Mouse (Mus musculus): ENCODE results near the gene Cap2. TPM values are rescaled to one million over a fixed set of nuclear protein-coding genes. Genes with fewer than 3 reads are reported as not detected.

Gene Cap2
- polyA plus RNA-seq, 1 experiment from 2014 or later: 0.47 TPM

DNA sequence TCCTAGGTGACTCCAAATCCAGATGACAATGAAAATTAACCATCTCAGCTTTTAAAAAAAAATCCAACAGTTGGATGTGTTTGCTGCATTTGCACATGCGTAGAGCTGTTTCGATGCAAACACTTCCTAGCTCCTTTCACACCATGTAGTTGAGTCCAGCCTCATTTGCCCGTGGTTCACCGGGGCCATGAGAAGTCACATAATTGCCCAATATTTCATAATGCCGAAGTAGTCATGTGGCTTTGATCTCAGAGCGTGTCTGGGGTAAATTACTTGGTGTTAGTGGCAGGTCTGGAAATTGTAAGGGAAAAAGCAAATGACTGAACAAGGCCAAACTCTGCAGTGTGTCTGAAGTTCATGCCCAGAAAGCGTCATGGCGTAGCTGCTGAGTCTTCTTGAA, 67.8 kb downstream of the Cap2 start:
- no peak overlapping the region for H3K4me3 ChIP-seq (ENCODE audit: low read depth, low read length)
- H3K4me2 ChIP-seq (ENCODE audit: low read depth, low read length): no peak overlapping the region
- TF ChIP-seq CTCF (IDR thresholded peaks at IDR 0.05; ENCODE audit: low read depth) (no peak), EP300 (IDR thresholded peaks at IDR 0.05; ENCODE audit: low read depth) (no peak)
- 80% methylated on average over 8 of the region's 8 CpGs for WGBS (ENCODE audit: insufficient replicate concordance)
- H3K27ac ChIP-seq (ENCODE audit: low read depth): no peak overlapping the region
- H3K4me1 ChIP-seq (ENCODE audit: insufficient read depth): 0 out of 2 replicates have a peak, but pooled peaks cover 3% of the 10 kb centered on the region
- ATAC-seq: no peak
- DNase-seq: no peak
- H3K9ac ChIP-seq (replicated peaks): no peak overlapping the region
- H3K36me3 ChIP-seq (replicated peaks; ENCODE audit: insufficient read depth, low read length): no peaks in the 10 kb centered on the region
- no peaks in the 10 kb centered on the region for H3K9me3 ChIP-seq (ENCODE audit: low read length)
- no peaks in the 10 kb centered on the region for H3K27me3 ChIP-seq (ENCODE audit: insufficient read depth, low read length)

GRCm38 (mm10) chr13:46571141-46571592, 69.5 kb downstream of the Cap2 start:
- Histone ChIP-seq H3K27me3 (ENCODE audit: insufficient read depth, low read length) (no peaks in the 10 kb centered on the region), H3K36me3 (replicated peaks; ENCODE audit: insufficient read depth, low read length) (no peaks in the 10 kb centered on the region), H3K27ac (ENCODE audit: low read depth) (no peak overlapping the region), H3K4me3 (ENCODE audit: low read depth, low read length) (peak overlapping the region; percentile 29), H3K9ac (replicated peaks) (no peak overlapping the region), H3K9me3 (ENCODE audit: low read length) (no peaks in the 10 kb centered on the region), H3K4me2 (ENCODE audit: low read depth, low read length) (peak overlapping the region; percentile 56), H3K4me1 (ENCODE audit: insufficient read depth) (0 out of 2 replicates have a peak, but pooled peaks cover 3% of the 10 kb centered on the region)
- 11% methylated on average over 12 of the region's 12 CpGs for WGBS (ENCODE audit: insufficient replicate concordance)
- no peak for DNase-seq
- TF ChIP-seq EP300 (IDR thresholded peaks at IDR 0.05; ENCODE audit: low read depth): no peak
- no peak for TF ChIP-seq CTCF (IDR thresholded peaks at IDR 0.05; ENCODE audit: low read depth)
- ATAC-seq: peak; percentile 47

DNA sequence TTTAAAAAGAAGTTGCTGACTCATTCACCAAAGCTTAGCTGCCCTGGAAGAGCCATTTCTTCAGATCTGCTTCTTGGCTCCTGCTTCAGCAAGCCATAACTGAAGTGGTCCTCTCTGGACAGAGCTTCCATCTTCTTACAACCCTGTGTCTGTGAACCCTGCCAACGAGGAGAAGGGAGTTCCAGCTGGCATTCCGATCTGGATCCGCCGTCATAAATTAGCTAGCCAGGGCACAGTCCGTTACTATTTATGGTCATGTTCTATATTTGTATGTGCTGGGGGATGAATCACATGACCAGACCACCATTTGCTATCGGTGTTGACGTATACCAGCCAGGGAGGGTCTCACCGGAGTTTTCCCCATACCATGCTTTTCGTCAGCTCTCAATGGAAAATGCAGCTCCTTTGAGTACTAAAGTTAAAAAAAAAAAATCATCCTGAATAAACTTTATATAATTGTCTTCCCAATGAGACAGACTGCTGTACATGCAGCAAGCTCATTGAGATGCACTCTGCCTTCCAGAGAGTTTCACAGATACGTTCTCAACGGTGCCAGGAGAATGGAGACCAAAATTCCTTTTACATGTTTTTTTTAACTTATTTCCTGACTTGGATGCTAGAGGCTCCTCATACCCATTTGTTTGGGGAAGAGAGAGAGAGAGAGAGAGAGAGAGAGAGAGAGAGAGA, 70.5 kb downstream of the Cap2 start:
- no peak for ATAC-seq

GRCm38 (mm10) chr13:46572648-46573163, 71.1 kb downstream of the Cap2 start:
- TF ChIP-seq CTCF (IDR thresholded peaks at IDR 0.05; ENCODE audit: low read depth) (no peak), EP300 (IDR thresholded peaks at IDR 0.05; ENCODE audit: low read depth) (no peak)
- DNase-seq (no peak), ATAC-seq (no peak)
- no peak overlapping the region for H3K27ac ChIP-seq (ENCODE audit: low read depth)
- no peaks in the 10 kb centered on the region for H3K27me3 ChIP-seq (ENCODE audit: insufficient read depth, low read length)
- H3K4me2 ChIP-seq (ENCODE audit: low read depth, low read length): no peak overlapping the region
- H3K9me3 ChIP-seq (ENCODE audit: low read length): no peaks in the 10 kb centered on the region
- 56% methylated on average over 9 of the region's 9 CpGs for WGBS (ENCODE audit: insufficient replicate concordance)
- H3K36me3 ChIP-seq (replicated peaks; ENCODE audit: insufficient read depth, low read length): no peaks in the 10 kb centered on the region
- no peak overlapping the region for H3K9ac ChIP-seq (replicated peaks)
- H3K4me1 ChIP-seq (ENCODE audit: insufficient read depth): 0 out of 2 replicates have a peak, but pooled peaks cover 3% of the 10 kb centered on the region
- H3K4me3 ChIP-seq (ENCODE audit: low read depth, low read length): no peak overlapping the region

More for the DNA sequence above, 70.5 kb downstream of the Cap2 start:
- Histone ChIP-seq H3K9ac (replicated peaks) (no peak overlapping the region), H3K27ac (ENCODE audit: low read depth) (no peak overlapping the region), H3K4me1 (ENCODE audit: insufficient read depth) (0 out of 2 replicates have a peak, but pooled peaks cover 3% of the 10 kb centered on the region), H3K36me3 (replicated peaks; ENCODE audit: insufficient read depth, low read length) (no peaks in the 10 kb centered on the region), H3K9me3 (ENCODE audit: low read length) (no peaks in the 10 kb centered on the region), H3K4me3 (ENCODE audit: low read depth, low read length) (no peak overlapping the region), H3K4me2 (ENCODE audit: low read depth, low read length) (no peak overlapping the region), H3K27me3 (ENCODE audit: insufficient read depth, low read length) (no peaks in the 10 kb centered on the region)
- TF ChIP-seq EP300 (IDR thresholded peaks at IDR 0.05; ENCODE audit: low read depth) (no peak), CTCF (IDR thresholded peaks at IDR 0.05; ENCODE audit: low read depth) (no peak)
- WGBS (ENCODE audit: insufficient replicate concordance): 64% methylated on average over 11 of the region's 11 CpGs
- no peak for DNase-seq

GRCm38 (mm10) chr13:46574201-46574600, 72.6 kb downstream of the Cap2 start:
- Histone ChIP-seq H3K36me3 (replicated peaks; ENCODE audit: insufficient read depth, low read length) (no peaks in the 10 kb centered on the region), H3K4me1 (ENCODE audit: insufficient read depth) (0 out of 2 replicates have a peak, but pooled peaks cover 3% of the 10 kb centered on the region), H3K4me2 (ENCODE audit: low read depth, low read length) (no peak overlapping the region), H3K9ac (replicated peaks) (no peak overlapping the region), H3K4me3 (ENCODE audit: low read depth, low read length) (no peak overlapping the region), H3K27ac (ENCODE audit: low read depth) (no peak overlapping the region), H3K27me3 (ENCODE audit: insufficient read depth, low read length) (no peaks in the 10 kb centered on the region), H3K9me3 (ENCODE audit: low read length) (no peaks in the 10 kb centered on the region)
- no peak for ATAC-seq
- 71% methylated on average over 5 of the region's 5 CpGs for WGBS (ENCODE audit: insufficient replicate concordance)
- TF ChIP-seq CTCF (IDR thresholded peaks at IDR 0.05; ENCODE audit: low read depth) (no peak), EP300 (IDR thresholded peaks at IDR 0.05; ENCODE audit: low read depth) (no peak)
- no peak for DNase-seq

DNA sequence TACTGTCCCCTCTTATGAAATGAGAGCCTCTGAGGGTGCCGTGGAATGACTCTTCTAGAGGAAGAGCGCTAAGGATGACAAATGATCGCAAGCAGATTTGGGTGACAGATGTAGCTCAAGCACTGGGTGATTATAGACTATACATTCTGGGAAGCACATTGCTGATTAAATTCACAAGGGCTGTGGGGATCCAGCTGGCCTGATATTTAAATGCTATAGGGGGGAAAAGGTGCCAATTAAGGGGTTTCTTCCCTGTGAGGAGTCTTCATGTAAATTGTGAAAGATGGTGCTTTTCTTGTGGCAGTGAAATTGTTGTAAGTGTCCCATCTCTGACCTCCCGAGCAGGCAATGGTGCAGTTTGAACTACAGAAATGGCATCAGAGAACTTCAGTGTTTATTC, 73.1 kb downstream of the Cap2 start:
- Histone ChIP-seq H3K4me3 (ENCODE audit: low read depth, low read length) (no peak overlapping the region), H3K4me2 (ENCODE audit: low read depth, low read length) (no peak overlapping the region), H3K36me3 (replicated peaks; ENCODE audit: insufficient read depth, low read length) (no peaks in the 10 kb centered on the region), H3K4me1 (ENCODE audit: insufficient read depth) (0 out of 2 replicates have a peak, but pooled peaks cover 3% of the 10 kb centered on the region), H3K27me3 (ENCODE audit: insufficient read depth, low read length) (no peaks in the 10 kb centered on the region), H3K9ac (replicated peaks) (no peak overlapping the region), H3K27ac (ENCODE audit: low read depth) (no peak overlapping the region), H3K9me3 (ENCODE audit: low read length) (no peaks in the 10 kb centered on the region)
- ATAC-seq (no peak), DNase-seq (no peak)
- WGBS (ENCODE audit: insufficient replicate concordance): 84% methylated on average over 4 of the region's 4 CpGs
- no peak for TF ChIP-seq EP300 (IDR thresholded peaks at IDR 0.05; ENCODE audit: low read depth)
- TF ChIP-seq CTCF (IDR thresholded peaks at IDR 0.05; ENCODE audit: low read depth): no peak
